Mouse (Mus musculus): ENCODE results near the gene Slc26a11.

DNA sequence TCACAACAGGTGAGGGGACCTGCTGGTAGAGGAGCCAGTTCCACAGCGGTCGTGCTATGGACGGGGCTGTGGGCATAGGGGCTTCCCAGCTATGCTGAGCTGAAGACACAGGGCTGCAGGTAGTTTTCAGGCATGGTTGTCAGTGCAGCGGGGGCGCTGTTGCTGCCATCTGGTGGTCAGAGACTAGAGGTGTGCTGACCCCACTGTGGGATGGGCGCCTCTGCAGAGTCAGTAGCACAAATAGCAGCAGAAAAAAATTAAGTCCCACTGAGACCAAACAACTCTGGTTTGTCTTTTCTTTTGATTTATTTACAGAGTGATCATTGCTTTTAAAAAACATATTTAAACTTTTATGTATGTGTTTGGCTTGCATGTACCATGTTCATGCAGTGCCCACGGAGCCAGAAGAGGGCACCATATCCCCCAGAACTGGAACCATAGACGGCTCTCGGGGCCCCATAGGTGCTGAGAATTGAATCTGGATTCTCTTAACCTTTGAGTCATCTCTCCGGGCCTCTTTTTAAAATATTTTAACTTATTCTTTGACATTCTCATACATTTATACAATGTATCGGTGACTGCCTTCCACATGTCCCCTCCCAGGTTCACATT is 8.3 kb downstream of the Slc26a11 start:
- TF ChIP-seq CTCF (IDR thresholded peaks at IDR 0.05; ENCODE audit: low read depth, low read length) (peak; percentile 92), EP300 (IDR thresholded peaks at IDR 0.05; ENCODE audit: insufficient read depth, low read depth, low read length) (0 out of 2 replicates have a peak, but pooled peaks have one; percentile 25)

Measured in ES-Bruce4 (cell line).